In genomic region chr17:29080758-29081617, GRCm38 (mm10) we compare ENCODE assay signal across 8 mouse cellular contexts. TPM values are rescaled to one million over a fixed set of nuclear protein-coding genes. Genes with fewer than 3 reads are reported as not detected.
DNase-seq lines count a peak whose midpoint lies in the region; ATAC-seq and TF ChIP-seq lines count a peak whose summit lies in the region.

No protein-coding gene starts in this region.

- WGBS in lung, embryonic 14.5 days = 4% methylated on average over 21 of the region's 23 CpGs
- WGBS in limb, embryonic 13.5 days = 3% methylated on average over 23 of the region's 23 CpGs

- no peak overlapping the region for H3K27ac ChIP-seq in lung, embryonic 14.5 days (ENCODE audit: low read depth)
- no peak overlapping the region for H3K27ac ChIP-seq in limb, embryonic 13.5 days

- H3K4me1 ChIP-seq in lung, embryonic 14.5 days (ENCODE audit: insufficient read depth) = peaks cover 9% of the 10 kb centered on the region
- peaks cover 26% of the 10 kb centered on the region for H3K4me1 ChIP-seq in limb, embryonic 13.5 days

- intact Hi-C loops in left cerebral cortex, postnatal 25 days (cut with DNase I) = no loop called here

- H3K4me3 ChIP-seq in lung, embryonic 14.5 days (ENCODE audit: low read depth, low read length) = no peak overlapping the region
- peak overlapping the region; percentile 20; the same call in 1 of the 2 replicates for H3K4me3 ChIP-seq in limb, embryonic 13.5 days

- H3K9ac ChIP-seq in lung, embryonic 14.5 days = no peak overlapping the region
- H3K9ac ChIP-seq in limb, embryonic 13.5 days = peak overlapping the region; percentile 13; the same call in 1 of the 2 replicates

- H3K9me3 ChIP-seq in lung, embryonic 14.5 days (ENCODE audit: low read depth, low read length) = no peaks in the 10 kb centered on the region
- H3K9me3 ChIP-seq in limb, embryonic 13.5 days = no peaks in the 10 kb centered on the region

- H3K36me3 ChIP-seq in lung, embryonic 14.5 days (ENCODE audit: insufficient read depth) = no peaks in the 10 kb centered on the region
- H3K36me3 ChIP-seq in limb, embryonic 13.5 days = no peaks in the 10 kb centered on the region

- H3K27me3 ChIP-seq in lung, embryonic 14.5 days (ENCODE audit: insufficient read depth, low read length) = peaks cover 11% of the 10 kb centered on the region
- H3K27me3 ChIP-seq in limb, embryonic 13.5 days = peaks cover 39% of the 10 kb centered on the region

- DNase-seq in lung, embryonic 14.5 days = no peak
- DNase-seq in lung, postnatal 4 days = no peak
- DNase-seq in embryo, embryonic 11 days = peak; percentile 54
- DNase-seq in retina, postnatal 1 day = peak; percentile 53
- DNase-seq in left cerebral cortex, postnatal 25 days (ENCODE audit: low spot score in 2 of 2) = no peak
- DNase-seq in layer of hippocampus, adult 9-10 months (ENCODE audit: low spot score) = no peak
- DNase-seq in right cerebral cortex, postnatal 10 days (ENCODE audit: low spot score in 2 of 2) = no peak

- peak; percentile 54; the same call in 1 of the 2 replicates for ATAC-seq in lung, embryonic 14.5 days (ENCODE audit: insufficient read depth)
- ATAC-seq in limb, embryonic 13.5 days (ENCODE audit: low FRiP score, low read depth) = no peak

- H3K4me2 ChIP-seq in lung, embryonic 14.5 days = peak overlapping the region; percentile 41; the same call in 1 of the 2 replicates
- H3K4me2 ChIP-seq in limb, embryonic 13.5 days (replicated peaks) = peak overlapping the region; percentile 53

- TF ChIP-seq CTCF in lung, embryonic 14.5 days (IDR thresholded peaks at IDR 0.05; ENCODE audit: low read depth) = no peak

RNA-seq across cellular contexts. Expression of gene Cdkn1a, which starts 9.8 kb away (rescaled TPM):
- polyA plus RNA-seq in lung, embryonic 14.5 days (2014; fragmentation: Nextera tagmentation; extraction: Ambion mirVana) = 12.4 and 13.6 TPM in 2 replicates
- polyA plus RNA-seq in limb, embryonic 13.5 days (2015; fragmentation: Nextera tagmentation; extraction: Ambion mirVana) = 91.0 and 92.1 TPM in 2 replicates
- 10 to 100 TPM; 36.0 to 54.2 TPM for total RNA-seq in left cerebral cortex, postnatal 25 days (2021)

RNA-seq across cellular contexts. Expression of gene Rab44, which starts 33.0 kb away (rescaled TPM):
- polyA plus RNA-seq in lung, embryonic 14.5 days (2014; fragmentation: Nextera tagmentation; extraction: Ambion mirVana) = 0.46 and 1.1 TPM in 2 replicates
- polyA plus RNA-seq in limb, embryonic 13.5 days (2015; fragmentation: Nextera tagmentation; extraction: Ambion mirVana) = 0.34 and 0.80 TPM in 2 replicates
- under 1 TPM in 1 of 2 experiments, not detected in 1; 0.14 TPM for total RNA-seq in left cerebral cortex, postnatal 25 days (2021)

RNA-seq across cellular contexts. Expression of gene Srsf3, which starts 48.6 kb away (rescaled TPM):
- 716 and 730 TPM in 2 replicates for polyA plus RNA-seq in lung, embryonic 14.5 days (2014; fragmentation: Nextera tagmentation; extraction: Ambion mirVana)
- 694 and 714 TPM in 2 replicates for polyA plus RNA-seq in limb, embryonic 13.5 days (2015; fragmentation: Nextera tagmentation; extraction: Ambion mirVana)
- 100 to 1,000 TPM; 113 to 117 TPM for total RNA-seq in left cerebral cortex, postnatal 25 days (2021)

Comparison
In these comparisons a context has a peak if more than half of its experiments do, and no peak if none do; other contexts are left out.
1. DNase-seq: peak in embryo, embryonic 11 days (single experiment) and retina, postnatal 1 day (single experiment); none in lung, embryonic 14.5 days (single experiment), lung, postnatal 4 days (0 of 2), left cerebral cortex, postnatal 25 days (0 of 2), layer of hippocampus, adult 9-10 months (single experiment) and right cerebral cortex, postnatal 10 days (0 of 2).